Mouse (Mus musculus): ENCODE results near the gene 4931423N10Rik.

DNA sequence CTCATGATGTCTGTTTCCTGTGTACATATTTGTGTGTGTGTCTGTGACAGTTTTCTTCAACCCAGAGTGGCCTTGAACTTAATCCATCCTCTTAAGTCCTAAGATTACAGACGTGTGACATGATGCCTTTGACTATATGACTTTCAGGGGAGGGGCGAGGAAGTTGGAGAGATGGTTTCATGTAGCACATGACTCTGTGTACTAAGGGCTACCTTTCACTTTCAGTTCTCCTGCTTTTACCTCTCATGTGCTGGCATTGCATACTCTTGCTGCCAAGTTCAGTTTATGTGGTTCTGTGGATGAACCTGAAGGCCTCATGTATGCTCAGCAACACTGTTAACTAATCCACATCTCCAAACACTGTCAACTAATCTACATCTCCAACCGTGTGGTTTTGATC is 35.0 kb upstream of the 4931423N10Rik start:
- TF ChIP-seq CTCF (IDR thresholded peaks at IDR 0.05; ENCODE audit: borderline replicate concordance, insufficient read depth, low read depth, low read length) (no peak), POLR2A (IDR thresholded peaks at IDR 0.05; ENCODE audit: borderline replicate concordance, insufficient read depth, low read length) (no peak)

Data from cerebellum, adult 2 months (tissue).